ENCODE assay signal across 8 mouse cellular contexts in genomic region chr9:81631581-81632091, GRCm38 (mm10). TPM values are rescaled to one million over a fixed set of nuclear protein-coding genes. Genes with fewer than 3 reads are reported as not detected.
DNase-seq lines count a peak whose midpoint lies in the region; ATAC-seq lines count a peak whose summit lies in the region.

No protein-coding gene starts in this region.

- peak overlapping the region; percentile 50 for H3K4me3 ChIP-seq in forebrain, embryonic 16.5 days (replicated peaks; ENCODE audit: low read length)
- H3K4me3 ChIP-seq in intestine, embryonic 16.5 days (ENCODE audit: low read length), result peak overlapping the region; percentile 71
- peak overlapping the region; percentile 60 for H3K4me3 ChIP-seq in limb, embryonic 15.5 days
- peak overlapping the region; percentile 81 for H3K4me3 ChIP-seq in neural tube, embryonic 15.5 days (replicated peaks)

- peak; percentile 18 to 21 for DNase-seq in cerebellum, postnatal 25 days
- no peak for DNase-seq in cerebellum, adult 18-20 months
- peak; percentile 55 for DNase-seq in adrenal gland, adult 2 months

- ATAC-seq in forebrain, embryonic 16.5 days, result 0 out of 2 replicates have a peak, but pooled peaks have one; percentile 9
- ATAC-seq in intestine, embryonic 16.5 days, result no peak
- no peak for ATAC-seq in limb, embryonic 15.5 days (ENCODE audit: insufficient number of reproducible peaks, low FRiP score, low TSS enrichment, low read depth)
- ATAC-seq in neural tube, embryonic 15.5 days (ENCODE audit: low FRiP score), result no peak
- no peak for ATAC-seq in erythroblast, adult 5-6 weeks (replicated peaks; ENCODE audit: low FRiP score, poor library complexity, severe bottlenecking)

- H3K4me1 ChIP-seq in forebrain, embryonic 16.5 days (replicated peaks; ENCODE audit: control insufficient read depth, insufficient read depth, low read length), result peaks cover 17% of the 10 kb centered on the region
- H3K4me1 ChIP-seq in intestine, embryonic 16.5 days (ENCODE audit: control insufficient read depth, insufficient read depth, low read length), result peaks cover 15% of the 10 kb centered on the region
- peaks cover 36% of the 10 kb centered on the region for H3K4me1 ChIP-seq in limb, embryonic 15.5 days
- H3K4me1 ChIP-seq in neural tube, embryonic 15.5 days, result peaks cover 26% of the 10 kb centered on the region

- H3K27ac ChIP-seq in forebrain, embryonic 16.5 days (ENCODE audit: low read length), result no peak overlapping the region
- H3K27ac ChIP-seq in intestine, embryonic 16.5 days (ENCODE audit: low read length), result no peak overlapping the region
- no peak overlapping the region for H3K27ac ChIP-seq in limb, embryonic 15.5 days
- H3K27ac ChIP-seq in neural tube, embryonic 15.5 days (replicated peaks), result no peak overlapping the region

- H3K4me2 ChIP-seq in forebrain, embryonic 16.5 days (ENCODE audit: low read length), result peak overlapping the region; percentile 67
- peak overlapping the region; percentile 99 for H3K4me2 ChIP-seq in intestine, embryonic 16.5 days (ENCODE audit: low read depth, low read length)
- peak overlapping the region; percentile 99 for H3K4me2 ChIP-seq in limb, embryonic 15.5 days
- peak overlapping the region; percentile 100 for H3K4me2 ChIP-seq in neural tube, embryonic 15.5 days

- no peaks in the 10 kb centered on the region for H3K9me3 ChIP-seq in forebrain, embryonic 16.5 days (ENCODE audit: control insufficient read depth, low read length)
- no peaks in the 10 kb centered on the region for H3K9me3 ChIP-seq in intestine, embryonic 16.5 days (ENCODE audit: control insufficient read depth, low read length)
- H3K9me3 ChIP-seq in limb, embryonic 15.5 days, result no peaks in the 10 kb centered on the region
- H3K9me3 ChIP-seq in neural tube, embryonic 15.5 days (replicated peaks), result no peaks in the 10 kb centered on the region

- H3K36me3 ChIP-seq in forebrain, embryonic 16.5 days (ENCODE audit: control insufficient read depth, insufficient read depth), result no peaks in the 10 kb centered on the region
- H3K36me3 ChIP-seq in intestine, embryonic 16.5 days (ENCODE audit: control insufficient read depth, insufficient read depth, low read length), result no peaks in the 10 kb centered on the region
- no peaks in the 10 kb centered on the region for H3K36me3 ChIP-seq in limb, embryonic 15.5 days
- H3K36me3 ChIP-seq in neural tube, embryonic 15.5 days, result no peaks in the 10 kb centered on the region

- peaks cover 19% of the 10 kb centered on the region for H3K27me3 ChIP-seq in forebrain, embryonic 16.5 days (replicated peaks; ENCODE audit: control insufficient read depth, insufficient read depth, low read length)
- H3K27me3 ChIP-seq in intestine, embryonic 16.5 days (replicated peaks; ENCODE audit: control insufficient read depth, insufficient read depth, low read length), result peaks cover 34% of the 10 kb centered on the region
- H3K27me3 ChIP-seq in limb, embryonic 15.5 days, result peaks cover 49% of the 10 kb centered on the region
- peaks cover 39% of the 10 kb centered on the region for H3K27me3 ChIP-seq in neural tube, embryonic 15.5 days (replicated peaks)

- no peak overlapping the region; the same call in 1 of the 2 replicates for H3K9ac ChIP-seq in forebrain, embryonic 16.5 days (replicated peaks; ENCODE audit: low read depth, low read length)
- H3K9ac ChIP-seq in intestine, embryonic 16.5 days (ENCODE audit: low read depth, low read length), result no peak overlapping the region
- no peak overlapping the region for H3K9ac ChIP-seq in limb, embryonic 15.5 days
- no peak overlapping the region for H3K9ac ChIP-seq in neural tube, embryonic 15.5 days (replicated peaks)

- 4% methylated on average over 27 of the region's 27 CpGs for WGBS in forebrain, embryonic 16.5 days
- 7% methylated on average over 27 of the region's 27 CpGs for WGBS in intestine, embryonic 16.5 days
- 4% methylated on average over 27 of the region's 27 CpGs for WGBS in limb, embryonic 15.5 days
- WGBS in neural tube, embryonic 15.5 days, result 3% methylated on average over 27 of the region's 27 CpGs

RNA-seq across cellular contexts. Expression of gene Htr1b, which starts 2.0 kb away (rescaled TPM):
- 10 to 100 TPM in 1 of 2 experiments, 1 to 10 TPM in 1; 7.1 to 13.1 TPM for total RNA-seq in adrenal gland, adult 2 months (2021)
- polyA plus RNA-seq in adrenal gland, adult 2 months (2012; rRNA removed), result 0.99 and 2.2 TPM in 2 replicates
- polyA plus RNA-seq in forebrain, embryonic 16.5 days (2015; fragmentation: Nextera tagmentation; extraction: Ambion mirVana), result 1.1 and 2.4 TPM in 2 replicates
- polyA plus RNA-seq in intestine, embryonic 16.5 days (2015; fragmentation: Nextera tagmentation; extraction: Ambion mirVana), result 0.50 and 0.51 TPM in 2 replicates
- polyA plus RNA-seq in limb, embryonic 15.5 days (2015; fragmentation: Nextera tagmentation; extraction: Ambion mirVana), result 1.4 and 1.7 TPM in 2 replicates
- polyA plus RNA-seq in neural tube, embryonic 15.5 days (2015; fragmentation: Nextera tagmentation; extraction: Ambion mirVana), result 5.0 and 5.6 TPM in 2 replicates
- not detected in 2 replicates for total RNA-seq in erythroblast, adult 5-6 weeks (2015; ENCODE audit: low replicate concordance)
- 0.43 TPM in 1 of 2 replicates, not detected in the other for total RNA-seq in erythroblast, adult 5-6 weeks (2017; ENCODE audit: low replicate concordance)

Comparison
In these comparisons a context has a peak if more than half of its experiments do, and no peak if none do; other contexts are left out.
1. DNase-seq: peak in cerebellum, postnatal 25 days (2 of 2) and adrenal gland, adult 2 months (single experiment); none in cerebellum, adult 18-20 months (0 of 2).
2. Peak in every context shown above with its lines, with median percentiles within 50 percentile points of each other: H3K4me2 ChIP-seq and H3K4me3 ChIP-seq.